Mouse (Mus musculus) megakaryocyte, embryonic 14.5 days (primary cell): Measurements from ENCODE around the gene Pcp4.

ENCODE experiments used
- FLI1 ChIP-seq: IDR thresholded peaks from 2 replicates; pipeline ENCODE4 v1.6.1; 2012; ENCODE audit warnings: low read length, inconsistent platforms, mixed read lengths
- GATA1 ChIP-seq: IDR thresholded peaks from 3 replicates; pipeline ENCODE4 v1.6.1; 2012; ENCODE audit warnings: mixed read lengths, low read length, inconsistent platforms, borderline replicate concordance

- no peak for TF ChIP-seq FLI1
- TF ChIP-seq GATA1, result no peak
Observed at GRCm38 (mm10) chr16:96443468-96443867, 23.9 kb upstream of the Pcp4 start, which contains the start of gene Itgb2l.
